Mouse (Mus musculus) CH12.LX (cell line): ENCODE data around the gene Rgs3.

Experiments
- EP300 ChIP-seq: IDR thresholded peaks from 2 replicates; pipeline ENCODE4 v1.6.1; 2011; ENCODE audit warnings: low read length, improper control_type of control experiment
- KAT2A ChIP-seq: IDR thresholded peaks from 2 replicates; pipeline ENCODE4 v1.6.1; 2012; ENCODE audit warnings: low read length, improper control_type of control experiment, inconsistent platforms; ENCODE audit not compliant: insufficient replicate concordance
- SIN3A ChIP-seq: IDR thresholded peaks from 2 replicates; pipeline ENCODE4 v1.6.1; 2012; ENCODE audit warnings: low read length, improper control_type of control experiment, inconsistent platforms
- SMC3 ChIP-seq: IDR thresholded peaks from 2 replicates; pipeline ENCODE4 v1.6.1; 2011; ENCODE audit warnings: low read depth, low read length, improper control_type of control experiment
- TCF12 ChIP-seq: IDR thresholded peaks from 2 replicates; pipeline ENCODE4 v1.6.1; 2014; ENCODE audit warnings: low read depth, mild to moderate bottlenecking, inconsistent platforms, low read length, improper control_type of control experiment
- USF1 ChIP-seq: IDR thresholded peaks from 2 replicates; pipeline ENCODE4 v1.6.1; 2014; ENCODE audit warnings: low read depth, mild to moderate bottlenecking, inconsistent platforms, low read length, improper control_type of control experiment
- ZKSCAN1 ChIP-seq: IDR thresholded peaks from 2 replicates; pipeline ENCODE4 v1.6.1; 2012; ENCODE audit warnings: low read depth, inconsistent platforms, low read length, improper control_type of control experiment, borderline replicate concordance

- TF ChIP-seq USF1 (no peak), ZKSCAN1 (no peak), EP300 (no peak), SIN3A (no peak), SMC3 (no peak), KAT2A (no peak), TCF12 (no peak)
Observed at GRCm38 (mm10) chr4:62636047-62636446, 76.4 kb downstream of the Rgs3 start.
